Mouse (Mus musculus) kidney, adult 8-10 months (tissue): Measurements from ENCODE around the gene Adgrl3.

Experiments
- DNase-seq, 2 experiments: peaks; one replicate each; pipeline ENCODE4 v3.0.0; 2022

The Adgrl3 gene

GRCm38 (mm10) chr5:81686845-81687244 lies 666.9 kb downstream of the Adgrl3 start:
- peak in 1 of 2 experiments; percentile 15 for DNase-seq

- no peak for DNase-seq
Measured at GRCm38 (mm10) chr5:81729620-81730019, 709.7 kb downstream of the Adgrl3 start.

- DNase-seq, result no peak
Measured at GRCm38 (mm10) chr5:81736008-81736407, 716.1 kb downstream of the Adgrl3 start.

- DNase-seq, result no peak
Measured at GRCm38 (mm10) chr5:81738286-81739032, 718.5 kb downstream of the Adgrl3 start.

- DNase-seq, result no peak
Measured at GRCm38 (mm10) chr5:81752426-81752825, 732.5 kb downstream of the Adgrl3 start.

DNA sequence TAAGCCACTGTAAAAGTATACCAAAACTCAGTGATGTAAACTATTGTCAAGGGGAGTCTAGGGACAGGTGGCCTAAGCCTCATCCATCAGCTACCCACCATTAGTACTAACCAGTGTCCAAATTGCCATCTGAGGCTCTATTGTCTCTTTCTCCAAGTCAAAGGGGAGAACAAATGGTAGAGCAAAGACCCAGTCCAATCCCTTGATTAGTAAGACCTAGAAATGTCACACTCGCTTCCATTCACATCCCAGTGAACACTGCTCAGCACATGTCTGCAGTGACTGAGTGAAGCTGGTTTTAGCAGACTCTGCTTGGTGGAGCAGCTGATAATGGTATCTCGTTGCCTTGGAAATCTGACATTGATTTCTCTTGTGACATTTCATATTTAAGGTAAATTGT lies 735.8 kb downstream of the Adgrl3 start:
- DNase-seq, result no peak

- DNase-seq, result no peak
Measured at GRCm38 (mm10) chr5:81757093-81757725, 737.3 kb downstream of the Adgrl3 start.

DNA sequence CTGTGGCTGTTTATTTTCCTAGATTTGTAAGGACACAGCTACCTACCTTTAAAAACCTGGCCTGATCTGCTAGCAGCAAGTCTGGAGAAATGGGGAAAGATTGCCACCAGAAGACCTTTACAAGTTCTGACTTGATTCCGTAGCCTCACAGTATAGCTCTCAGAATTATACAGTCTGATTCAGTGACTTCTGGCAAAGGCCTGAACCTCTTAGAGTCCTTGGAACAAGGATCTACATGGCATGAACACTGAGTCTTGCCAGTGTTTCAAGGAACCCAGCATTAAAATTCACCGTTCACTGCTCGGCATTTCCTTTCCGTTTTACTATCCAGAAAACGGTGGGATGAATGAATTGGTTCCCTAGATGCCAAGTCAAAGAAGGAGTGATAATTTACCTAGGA lies 756.3 kb downstream of the Adgrl3 start:
- no peak for DNase-seq

- no peak for DNase-seq
Measured at GRCm38 (mm10) chr5:81776746-81777145, 756.8 kb downstream of the Adgrl3 start.

- no peak for DNase-seq
Measured at GRCm38 (mm10) chr5:81784770-81785169, 764.8 kb downstream of the Adgrl3 start.

DNA sequence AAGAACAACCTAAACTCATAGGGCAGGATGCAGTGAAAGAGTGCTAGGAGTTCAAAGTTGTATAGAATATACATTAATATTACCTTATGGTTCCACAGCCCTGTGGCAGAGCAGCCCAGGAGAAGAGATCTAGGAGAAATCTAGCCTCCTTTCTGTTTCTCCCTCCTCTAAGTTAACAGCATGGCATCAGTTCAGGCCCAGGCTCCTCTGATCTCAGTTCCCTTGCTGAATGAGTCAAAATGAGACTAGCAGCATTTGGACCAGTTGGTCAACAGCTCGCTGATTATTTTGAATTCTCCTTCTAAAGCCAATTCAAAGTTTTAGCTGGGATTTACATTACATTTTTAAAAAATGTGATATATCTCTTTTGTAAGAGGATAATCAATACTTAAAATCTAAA lies 770.8 kb downstream of the Adgrl3 start:
- no peak for DNase-seq

GRCm38 (mm10) chr5:81794125-81794524 lies 774.2 kb downstream of the Adgrl3 start:
- no peak for DNase-seq

GRCm38 (mm10) chr5:81794601-81795000 lies 774.7 kb downstream of the Adgrl3 start:
- no peak for DNase-seq

DNA sequence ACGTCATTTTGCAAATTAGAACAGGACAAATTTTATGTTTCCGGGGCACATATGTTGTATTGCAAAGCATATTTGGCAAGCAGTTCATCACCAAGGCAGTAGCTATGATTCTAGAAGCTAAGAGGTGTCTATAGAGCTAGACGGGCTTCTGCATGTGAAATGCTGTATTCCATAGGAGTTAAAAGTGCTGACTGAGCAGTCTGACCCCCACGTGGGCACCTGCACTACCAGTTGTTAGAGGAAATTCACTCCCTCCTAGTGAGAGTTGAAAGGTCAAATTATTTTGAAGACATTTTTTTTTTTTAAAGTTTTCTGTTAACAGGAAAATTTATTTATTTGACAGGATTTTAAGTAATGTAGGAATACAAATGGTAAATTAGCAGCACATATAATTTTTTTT lies 776.2 kb downstream of the Adgrl3 start:
- no peak for DNase-seq

DNA sequence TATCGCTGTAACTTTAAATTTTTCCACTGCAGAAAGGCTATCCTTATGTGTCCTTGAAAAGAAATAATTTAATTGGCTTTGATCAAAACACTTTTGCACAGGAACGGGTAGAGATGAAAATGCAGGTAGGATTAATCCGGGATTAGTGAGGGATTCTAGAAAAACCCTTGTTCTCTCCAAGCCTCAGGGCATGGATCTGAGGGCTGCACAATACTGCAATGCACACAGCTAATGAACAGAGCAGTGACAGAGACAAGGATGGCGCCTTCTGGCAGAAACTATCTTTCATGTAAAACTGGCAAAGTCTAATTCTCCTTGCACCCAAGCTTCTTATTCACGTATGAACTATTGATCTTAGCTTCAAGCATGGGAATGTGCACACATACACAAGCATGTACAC lies 791.0 kb downstream of the Adgrl3 start:
- DNase-seq, result no peak

DNA sequence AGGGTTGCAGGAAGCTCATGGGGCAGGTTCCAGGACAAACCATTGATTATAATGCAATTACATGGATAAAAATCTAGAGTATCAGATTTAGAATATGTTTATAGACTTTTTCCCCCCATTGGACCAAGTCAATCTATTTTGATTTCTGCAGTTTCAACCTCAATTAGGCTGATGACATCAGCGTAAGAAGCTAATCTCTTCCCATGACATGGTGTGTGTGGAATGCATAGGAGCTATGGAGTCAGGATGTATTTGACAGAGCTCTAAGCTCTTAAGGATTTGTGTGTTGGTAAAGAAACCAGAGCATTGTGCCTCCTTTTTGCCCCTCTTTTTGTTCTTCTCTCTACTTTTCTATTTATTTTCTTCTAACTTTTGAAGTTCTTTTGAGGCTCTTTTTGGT lies 812.1 kb downstream of the Adgrl3 start:
- no peak for DNase-seq

GRCm38 (mm10) chr5:81832679-81833078 lies 812.7 kb downstream of the Adgrl3 start:
- DNase-seq, result no peak

DNA sequence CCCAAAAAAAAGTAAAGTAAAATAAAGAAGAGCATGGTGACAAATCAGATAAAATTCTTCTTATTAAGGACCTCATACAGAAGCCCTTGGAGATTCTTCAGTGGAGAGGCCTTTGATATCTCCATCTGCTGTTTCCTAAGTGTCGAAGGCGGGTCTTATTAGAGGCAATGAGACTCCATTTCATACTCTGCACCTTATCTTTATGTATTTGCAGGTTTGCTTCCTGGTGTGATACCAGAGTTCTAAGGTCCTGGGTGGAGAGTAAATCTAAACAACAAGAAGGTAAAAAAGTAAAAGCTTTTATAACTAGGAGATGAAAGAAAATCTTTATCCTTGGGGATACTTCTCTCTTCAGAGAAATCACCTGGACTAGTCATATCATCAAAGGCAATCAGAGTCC lies 817.9 kb downstream of the Adgrl3 start:
- DNase-seq, result no peak

- DNase-seq, result no peak
Measured at GRCm38 (mm10) chr5:81843798-81844197, 823.9 kb downstream of the Adgrl3 start.

DNA sequence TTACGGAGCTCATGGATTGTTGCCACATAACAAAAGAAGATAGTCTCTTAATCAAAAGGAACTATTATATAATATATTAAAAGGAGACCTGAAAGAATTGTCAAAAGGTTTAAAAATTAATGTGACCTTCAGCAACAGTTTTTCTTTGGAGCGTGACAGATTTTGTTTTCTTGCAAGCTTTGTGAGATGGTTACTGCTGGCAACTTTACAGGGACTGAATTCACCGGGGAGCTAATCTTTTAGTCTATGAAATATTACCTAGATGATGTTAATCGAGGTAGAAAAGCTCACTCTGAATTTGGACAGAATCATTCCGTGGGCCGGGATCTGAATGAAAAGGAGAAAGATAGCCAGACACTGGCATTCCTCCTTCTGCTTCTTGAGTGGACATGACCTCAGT lies 850.4 kb downstream of the Adgrl3 start:
- peak in 1 of 2 experiments; percentile 21 for DNase-seq
